Mouse (Mus musculus): ENCODE results near the gene Gimap4. TPM values are rescaled to one million over a fixed set of nuclear protein-coding genes. Genes with fewer than 3 reads are reported as not detected.
"Not testable (repeated sequence)": the region's sequence is repeated elsewhere in the genome, so short reads cannot be mapped to it uniquely, and the experiment has no call there.

Gimap4 gene
- total and polyA plus RNA-seq, 2 experiments from 2014 or later = 27.1 to 37.4 TPM

GRCm38 (mm10) chr6:48680421-48680820 is 3.9 kb upstream of the Gimap4 start:
- ATAC-seq (ENCODE audit: insufficient read depth, low read depth) (no peak), DNase-seq (ENCODE audit: low spot score) (no peak)
- H3K4me1 ChIP-seq (ENCODE audit: control insufficient read depth, insufficient read depth) = no peaks in the 10 kb centered on the region
- no peaks in the 10 kb centered on the region for H3K9me3 ChIP-seq (replicated peaks; ENCODE audit: control insufficient read depth, low read length)
- no peak overlapping the region for H3K4me2 ChIP-seq (ENCODE audit: low read depth, low read length)
- no peak overlapping the region for H3K27ac ChIP-seq (ENCODE audit: low read depth)
- H3K27me3 ChIP-seq (ENCODE audit: control insufficient read depth, insufficient read depth, low read length) = no peaks in the 10 kb centered on the region
- H3K36me3 ChIP-seq (replicated peaks; ENCODE audit: control insufficient read depth, insufficient read depth, low read length) = no peaks in the 10 kb centered on the region
- H3K9ac ChIP-seq (replicated peaks; ENCODE audit: low read depth, low read length) = no peak overlapping the region
- H3K4me3 ChIP-seq (ENCODE audit: low read depth, low read length) = no peak overlapping the region
- 62% methylated on average over 5 of the region's 5 CpGs for WGBS
- TF ChIP-seq CTCF (IDR thresholded peaks at IDR 0.05; ENCODE audit: low read depth) = no peak
- TF ChIP-seq EP300 (IDR thresholded peaks at IDR 0.05; ENCODE audit: low read depth) = no peak

GRCm38 (mm10) chr6:48681472-48682090 is 2.8 kb upstream of the Gimap4 start:
- Histone ChIP-seq H3K4me3 (ENCODE audit: low read depth, low read length) (no peak overlapping the region), H3K36me3 (replicated peaks; ENCODE audit: control insufficient read depth, insufficient read depth, low read length) (no peaks in the 10 kb centered on the region), H3K9ac (replicated peaks; ENCODE audit: low read depth, low read length) (no peak overlapping the region), H3K4me1 (ENCODE audit: control insufficient read depth, insufficient read depth) (no peaks in the 10 kb centered on the region), H3K4me2 (ENCODE audit: low read depth, low read length) (no peak overlapping the region), H3K9me3 (replicated peaks; ENCODE audit: control insufficient read depth, low read length) (no peaks in the 10 kb centered on the region), H3K27ac (ENCODE audit: low read depth) (peak overlapping the region; percentile 55), H3K27me3 (ENCODE audit: control insufficient read depth, insufficient read depth, low read length) (no peaks in the 10 kb centered on the region)
- ATAC-seq (ENCODE audit: insufficient read depth, low read depth) (no peak; the same call in 1 of the 2 replicates), DNase-seq (ENCODE audit: low spot score) (no peak)
- TF ChIP-seq EP300 (IDR thresholded peaks at IDR 0.05; ENCODE audit: low read depth) (peak; percentile 55; the same call in 1 of the 2 replicates), CTCF (IDR thresholded peaks at IDR 0.05; ENCODE audit: low read depth) (no peak)
- WGBS = 41% methylated on average over 3 of the region's 3 CpGs

GRCm38 (mm10) chr6:48682271-48682670 is 2.1 kb upstream of the Gimap4 start:
- H3K27ac ChIP-seq (ENCODE audit: low read depth) = peak overlapping the region; percentile 55
- ATAC-seq (ENCODE audit: insufficient read depth, low read depth) = no peak
- no peaks in the 10 kb centered on the region for H3K27me3 ChIP-seq (ENCODE audit: control insufficient read depth, insufficient read depth, low read length)
- DNase-seq (ENCODE audit: low spot score) = no peak
- WGBS = 51% methylated on average over 4 of the region's 4 CpGs
- TF ChIP-seq CTCF (IDR thresholded peaks at IDR 0.05; ENCODE audit: low read depth) (no peak), EP300 (IDR thresholded peaks at IDR 0.05; ENCODE audit: low read depth) (no peak)
- no peaks in the 10 kb centered on the region for H3K4me1 ChIP-seq (ENCODE audit: control insufficient read depth, insufficient read depth)
- H3K4me2 ChIP-seq (ENCODE audit: low read depth, low read length) = no peak overlapping the region
- H3K9me3 ChIP-seq (replicated peaks; ENCODE audit: control insufficient read depth, low read length) = no peaks in the 10 kb centered on the region
- no peaks in the 10 kb centered on the region for H3K36me3 ChIP-seq (replicated peaks; ENCODE audit: control insufficient read depth, insufficient read depth, low read length)
- no peak overlapping the region for H3K9ac ChIP-seq (replicated peaks; ENCODE audit: low read depth, low read length)
- no peak overlapping the region for H3K4me3 ChIP-seq (ENCODE audit: low read depth, low read length)

GRCm38 (mm10) chr6:48683263-48683821 is 1.0 kb upstream of the Gimap4 start:
- not testable (repeated sequence) for DNase-seq (ENCODE audit: low spot score); H3K9me3 ChIP-seq (replicated peaks; ENCODE audit: control insufficient read depth, low read length); H3K4me3 ChIP-seq (ENCODE audit: low read depth, low read length); H3K4me1 ChIP-seq (ENCODE audit: control insufficient read depth, insufficient read depth); H3K9ac ChIP-seq (replicated peaks; ENCODE audit: low read depth, low read length); H3K27me3 ChIP-seq (ENCODE audit: control insufficient read depth, insufficient read depth, low read length); H3K27ac ChIP-seq (ENCODE audit: low read depth); ATAC-seq (ENCODE audit: insufficient read depth, low read depth); H3K4me2 ChIP-seq (ENCODE audit: low read depth, low read length); H3K36me3 ChIP-seq (replicated peaks; ENCODE audit: control insufficient read depth, insufficient read depth, low read length)
- WGBS = 97% methylated on average over 3 of the region's 4 CpGs

- H3K4me3 ChIP-seq (ENCODE audit: low read depth, low read length) = peak overlapping the region; percentile 28
- H3K9ac ChIP-seq (replicated peaks; ENCODE audit: low read depth, low read length) = peak overlapping the region; percentile 39; the same call in 1 of the 2 replicates
- H3K36me3 ChIP-seq (replicated peaks; ENCODE audit: control insufficient read depth, insufficient read depth, low read length) = no peaks in the 10 kb centered on the region
- H3K4me2 ChIP-seq (ENCODE audit: low read depth, low read length) = peak overlapping the region; percentile 52
- DNase-seq (ENCODE audit: low spot score) = no peak
- TF ChIP-seq CTCF (IDR thresholded peaks at IDR 0.05; ENCODE audit: low read depth) (no peak), EP300 (IDR thresholded peaks at IDR 0.05; ENCODE audit: low read depth) (peak; percentile 76)
- H3K27me3 ChIP-seq (ENCODE audit: control insufficient read depth, insufficient read depth, low read length) = no peaks in the 10 kb centered on the region
- ATAC-seq (ENCODE audit: insufficient read depth, low read depth) = peak; percentile 36; the same call in 1 of the 2 replicates
- 43% methylated on average over 4 of the region's 4 CpGs for WGBS
- no peaks in the 10 kb centered on the region for H3K4me1 ChIP-seq (ENCODE audit: control insufficient read depth, insufficient read depth)
- H3K27ac ChIP-seq (ENCODE audit: low read depth) = peak overlapping the region; percentile 79
- H3K9me3 ChIP-seq (replicated peaks; ENCODE audit: control insufficient read depth, low read length) = no peaks in the 10 kb centered on the region
These were observed 457 bp downstream of the Gimap4 start for GRCm38 (mm10) chr6:48684806-48685205.

- TF ChIP-seq CTCF (IDR thresholded peaks at IDR 0.05; ENCODE audit: low read depth) = no peak
- TF ChIP-seq EP300 (IDR thresholded peaks at IDR 0.05; ENCODE audit: low read depth) = no peak
- H3K4me2 ChIP-seq (ENCODE audit: low read depth, low read length) = peak overlapping the region; percentile 52
- no peaks in the 10 kb centered on the region for H3K36me3 ChIP-seq (replicated peaks; ENCODE audit: control insufficient read depth, insufficient read depth, low read length)
These were observed 902 bp downstream of the Gimap4 start for GRCm38 (mm10) chr6:48685251-48685650.

More at GRCm38 (mm10) chr6:48685251-48685650, 902 bp downstream of the Gimap4 start:
- Histone ChIP-seq H3K27ac (ENCODE audit: low read depth) (peak overlapping the region; percentile 79), H3K4me1 (ENCODE audit: control insufficient read depth, insufficient read depth) (no peaks in the 10 kb centered on the region), H3K9ac (replicated peaks; ENCODE audit: low read depth, low read length) (peak overlapping the region; percentile 39; the same call in 1 of the 2 replicates), H3K4me3 (ENCODE audit: low read depth, low read length) (peak overlapping the region; percentile 28), H3K27me3 (ENCODE audit: control insufficient read depth, insufficient read depth, low read length) (no peaks in the 10 kb centered on the region), H3K9me3 (replicated peaks; ENCODE audit: control insufficient read depth, low read length) (no peaks in the 10 kb centered on the region)
- ATAC-seq (ENCODE audit: insufficient read depth, low read depth) (no peak), DNase-seq (ENCODE audit: low spot score) (no peak)
- 59% methylated on average over 2 of the region's 2 CpGs for WGBS

Measured in heart, postnatal 0 days (tissue).